Mouse (Mus musculus) midbrain, embryonic 11.5 days (tissue): ENCODE measurements around the gene Nlrc5. TPM values are rescaled to one million over a fixed set of nuclear protein-coding genes. Genes with fewer than 3 reads are reported as not detected.

Source experiments
- ATAC-seq: fragments of 200-750 bp; cut with Nextera tagmentation; 2 replicates; pipeline ENCODE4 v1.8.0; 2017; ENCODE audit warnings: moderate TSS enrichment, moderate library complexity; ENCODE audit not compliant: low FRiP score
- DNase-seq: peaks from one replicate; pipeline ENCODE4 v3.0.0; 2015; ENCODE audit warnings: low spot score; ENCODE audit errors: missing footprints
- H3K27ac ChIP-seq: fragments of 300-500 bp; sonication (generic); 2 replicates; pipeline ENCODE4 v1.5.1; 2014; ENCODE audit warnings: low read depth, low read length
- H3K27me3 ChIP-seq: fragments of 300-500 bp; sonication (generic); 2 replicates; pipeline ENCODE4 v1.6.1; 2014; ENCODE audit warnings: mild to moderate bottlenecking, low read length, moderate library complexity, mixed read lengths; ENCODE audit not compliant: control insufficient read depth, insufficient read depth
- H3K36me3 ChIP-seq: fragments of 300-500 bp; sonication (generic); 2 replicates; pipeline ENCODE4 v1.6.1; 2014; ENCODE audit warnings: mild to moderate bottlenecking, low read length, moderate library complexity, mixed read lengths; ENCODE audit not compliant: control insufficient read depth, insufficient read depth
- H3K4me1 ChIP-seq: fragments of 300-500 bp; sonication (generic); 2 replicates; pipeline ENCODE4 v1.6.1; 2014; ENCODE audit warnings: low read length; ENCODE audit not compliant: control insufficient read depth, insufficient read depth
- H3K4me2 ChIP-seq: fragments of 300-500 bp; sonication (generic); 2 replicates; pipeline ENCODE4 v1.6.1; 2014; ENCODE audit warnings: mild to moderate bottlenecking, moderate library complexity
- H3K4me3 ChIP-seq: fragments of 300-500 bp; sonication (generic); 2 replicates; pipeline ENCODE4 v1.5.1; 2014; ENCODE audit warnings: low read depth, low read length
- H3K9ac ChIP-seq: fragments of 300-500 bp; sonication (generic); 2 replicates; pipeline ENCODE4 v1.6.1; 2014; ENCODE audit warnings: low read length
- H3K9me3 ChIP-seq: fragments of 300-500 bp; sonication (generic); 2 replicates; pipeline ENCODE4 v1.6.1; 2016; ENCODE audit warnings: low read length; ENCODE audit not compliant: control insufficient read depth
- WGBS: fragments of 180-500 bp; shearing (Covaris S2); extraction: QIAGEN DNeasy Blood & Tissue Kit; methylation state at CpG from one replicate; pipeline ENCODE4 v1.1.7; 2014; 5-methylcytosine and 5-hydroxymethylcytosine counted together
- polyA plus RNA-seq: library from polyadenylated mRNA; unstranded; fragments of >200 nt; fragmentation: Nextera tagmentation; extraction: Ambion mirVana; gene quantifications from 2 replicates; pipeline ENCODE4 v1.2.1, GENCODE M21; 2014

The Nlrc5 gene
- polyA plus RNA-seq, 1 experiment from 2014 or later, result not detected

- ATAC-seq, result peak; percentile 90
- H3K27me3 ChIP-seq, result peaks cover 3% of the 10 kb centered on the region; the same call in 1 of the 2 replicates
- H3K27ac ChIP-seq, result peak overlapping the region; percentile 74
- peak; percentile 94 for DNase-seq
- peak overlapping the region; percentile 33; the same call in 1 of the 2 replicates for H3K9ac ChIP-seq
- H3K36me3 ChIP-seq, result no peaks in the 10 kb centered on the region
- H3K4me3 ChIP-seq, result no peak overlapping the region
- WGBS, result 28% methylated on average over 17 of the region's 17 CpGs
- peaks cover 30% of the 10 kb centered on the region for H3K4me1 ChIP-seq
- H3K4me2 ChIP-seq, result peak overlapping the region; percentile 26; the same call in 1 of the 2 replicates
- H3K9me3 ChIP-seq, result no peaks in the 10 kb centered on the region
These were observed 117.6 kb downstream of the Nlrc5 start for GRCm38 (mm10) chr8:94551471-94552422.

GRCm38 (mm10) chr8:94552696-94553095, 118.5 kb downstream of the Nlrc5 start:
- peaks cover 3% of the 10 kb centered on the region; the same call in 1 of the 2 replicates for H3K27me3 ChIP-seq

GRCm38 (mm10) chr8:94557281-94557680, 123.1 kb downstream of the Nlrc5 start:
- Histone ChIP-seq H3K4me1 (peaks cover 16% of the 10 kb centered on the region), H3K27me3 (peaks cover 3% of the 10 kb centered on the region; the same call in 1 of the 2 replicates), H3K4me2 (no peak overlapping the region), H3K36me3 (no peaks in the 10 kb centered on the region; the same call in 1 of the 2 replicates), H3K4me3 (no peak overlapping the region), H3K9me3 (no peaks in the 10 kb centered on the region), H3K9ac (no peak overlapping the region), H3K27ac (no peak overlapping the region)
- ATAC-seq (no peak), DNase-seq (no peak)
- WGBS, result 88% methylated on average over 3 of the region's 3 CpGs

More at GRCm38 (mm10) chr8:94552696-94553095, 118.5 kb downstream of the Nlrc5 start:
- WGBS, result 74% methylated on average over 2 of the region's 2 CpGs
- H3K9me3 ChIP-seq, result no peaks in the 10 kb centered on the region
- H3K27ac ChIP-seq, result no peak overlapping the region
- H3K4me1 ChIP-seq, result peaks cover 30% of the 10 kb centered on the region
- H3K36me3 ChIP-seq, result no peaks in the 10 kb centered on the region
- ATAC-seq (no peak), DNase-seq (no peak)
- no peak overlapping the region for H3K9ac ChIP-seq
- H3K4me3 ChIP-seq, result no peak overlapping the region
- no peak overlapping the region for H3K4me2 ChIP-seq

- peak overlapping the region; percentile 6; the same call in 1 of the 2 replicates for H3K9ac ChIP-seq
- no peak overlapping the region for H3K27ac ChIP-seq
- no peaks in the 10 kb centered on the region for H3K9me3 ChIP-seq
- peak; percentile 86 for ATAC-seq
- H3K27me3 ChIP-seq, result peaks cover 7% of the 10 kb centered on the region; the same call in 1 of the 2 replicates
- DNase-seq, result peak; percentile 92
- WGBS, result 19% methylated on average over 5 of the region's 5 CpGs
- H3K4me2 ChIP-seq, result no peak overlapping the region
- no peaks in the 10 kb centered on the region; the same call in 1 of the 2 replicates for H3K36me3 ChIP-seq
- H3K4me1 ChIP-seq, result peaks cover 7% of the 10 kb centered on the region
- H3K4me3 ChIP-seq, result no peak overlapping the region
These were observed 127.1 kb downstream of the Nlrc5 start for GRCm38 (mm10) chr8:94561256-94561655.

- H3K27me3 ChIP-seq, result peaks cover 7% of the 10 kb centered on the region; the same call in 1 of the 2 replicates
- H3K4me3 ChIP-seq, result no peak overlapping the region
- H3K36me3 ChIP-seq, result no peaks in the 10 kb centered on the region; the same call in 1 of the 2 replicates
- ATAC-seq, result no peak
- no peak overlapping the region for H3K9ac ChIP-seq
- DNase-seq, result no peak
- H3K9me3 ChIP-seq, result no peaks in the 10 kb centered on the region
- H3K27ac ChIP-seq, result no peak overlapping the region
- H3K4me1 ChIP-seq, result peaks cover 18% of the 10 kb centered on the region
- no peak overlapping the region for H3K4me2 ChIP-seq
These were observed 130.3 kb downstream of the Nlrc5 start for GRCm38 (mm10) chr8:94564421-94564820.

GRCm38 (mm10) chr8:94566033-94566432, 131.9 kb downstream of the Nlrc5 start:
- H3K27me3 ChIP-seq, result peaks cover 7% of the 10 kb centered on the region; the same call in 1 of the 2 replicates
- WGBS, result 82% methylated on average over 6 of the region's 6 CpGs

GRCm38 (mm10) chr8:94566446-94567158, 132.4 kb downstream of the Nlrc5 start:
- 50% methylated on average over 15 of the region's 15 CpGs for WGBS
- no peak overlapping the region for H3K4me3 ChIP-seq
- peaks cover 12% of the 10 kb centered on the region for H3K4me1 ChIP-seq
- H3K4me2 ChIP-seq, result peak overlapping the region; percentile 26; the same call in 1 of the 2 replicates
- ATAC-seq, result peak; percentile 41
- H3K9ac ChIP-seq, result no peak overlapping the region
- peak overlapping the region; percentile 48; the same call in 1 of the 2 replicates for H3K27ac ChIP-seq
- DNase-seq, result no peak
- no peaks in the 10 kb centered on the region for H3K36me3 ChIP-seq
- no peaks in the 10 kb centered on the region for H3K9me3 ChIP-seq
- peaks cover 7% of the 10 kb centered on the region; the same call in 1 of the 2 replicates for H3K27me3 ChIP-seq

More at GRCm38 (mm10) chr8:94566033-94566432, 131.9 kb downstream of the Nlrc5 start:
- Histone ChIP-seq H3K36me3 (no peaks in the 10 kb centered on the region), H3K9ac (no peak overlapping the region), H3K4me3 (no peak overlapping the region), H3K4me1 (peaks cover 18% of the 10 kb centered on the region), H3K27ac (no peak overlapping the region), H3K9me3 (no peaks in the 10 kb centered on the region), H3K4me2 (no peak overlapping the region)
- DNase-seq (no peak), ATAC-seq (no peak)

- Histone ChIP-seq H3K4me3 (no peak overlapping the region; the same call in 1 of the 2 replicates), H3K4me2 (peak overlapping the region; percentile 26; the same call in 1 of the 2 replicates), H3K36me3 (no peaks in the 10 kb centered on the region), H3K27ac (peak overlapping the region; percentile 48; the same call in 1 of the 2 replicates), H3K4me1 (peaks cover 11% of the 10 kb centered on the region), H3K9ac (peak overlapping the region; percentile 24; the same call in 1 of the 2 replicates), H3K27me3 (peaks cover 7% of the 10 kb centered on the region; the same call in 1 of the 2 replicates), H3K9me3 (no peaks in the 10 kb centered on the region)
- DNase-seq (peak; percentile 90), ATAC-seq (peak; percentile 93)
- 40% methylated on average over 8 of the region's 8 CpGs for WGBS
These were observed 133.1 kb downstream of the Nlrc5 start for GRCm38 (mm10) chr8:94567159-94567849.
